Mouse (Mus musculus): ENCODE data around the gene Mtln.

DNA sequence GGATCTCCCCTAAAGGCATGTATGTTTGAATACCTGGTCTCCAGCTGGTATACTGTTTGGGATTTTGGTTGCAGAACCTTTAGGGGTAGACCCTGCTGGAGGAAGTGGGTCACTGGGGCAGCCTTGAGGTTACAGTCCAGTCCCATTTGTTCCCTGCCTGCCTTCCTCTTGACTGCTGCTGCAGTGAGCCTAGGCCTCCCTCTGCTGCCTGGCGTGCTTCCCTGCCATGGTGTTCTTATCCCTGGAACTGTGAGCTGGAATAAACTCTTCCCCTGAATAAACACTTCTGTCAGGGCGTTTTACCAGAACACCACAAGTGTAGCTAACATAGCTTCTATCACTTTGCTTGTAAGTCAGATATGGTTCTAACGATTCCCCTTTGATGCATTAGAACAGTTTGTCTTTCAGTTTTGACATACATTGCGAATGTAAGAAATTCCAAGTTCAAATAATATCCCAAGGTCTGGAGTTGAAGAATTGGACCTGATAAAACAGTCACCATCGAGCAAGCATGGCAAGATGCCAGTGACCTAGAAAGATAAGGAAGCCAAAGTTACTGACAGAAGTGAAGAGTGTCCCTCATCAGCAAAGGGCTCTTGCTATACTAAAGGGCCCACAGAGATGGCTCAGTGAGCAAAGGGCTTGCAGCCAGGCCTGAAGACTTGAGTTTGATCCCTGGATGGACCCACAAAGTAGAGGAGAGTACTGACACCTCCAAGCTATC is 33.0 kb downstream of the Mtln start:
- TF ChIP-seq NANOG (IDR thresholded peaks at IDR 0.05; ENCODE audit: borderline replicate concordance, low read length) = no peak
- TF ChIP-seq CTCF (conservative IDR thresholded peaks at IDR 0.05; ENCODE audit: low read length) = no peak
- no peak for TF ChIP-seq POU5F1 (IDR thresholded peaks at IDR 0.05; ENCODE audit: borderline replicate concordance, low read length)

All from E14TG2a.4 (cell line).